Mouse (Mus musculus): ENCODE measurements around the gene Nod2.

The Nod2 gene

DNA sequence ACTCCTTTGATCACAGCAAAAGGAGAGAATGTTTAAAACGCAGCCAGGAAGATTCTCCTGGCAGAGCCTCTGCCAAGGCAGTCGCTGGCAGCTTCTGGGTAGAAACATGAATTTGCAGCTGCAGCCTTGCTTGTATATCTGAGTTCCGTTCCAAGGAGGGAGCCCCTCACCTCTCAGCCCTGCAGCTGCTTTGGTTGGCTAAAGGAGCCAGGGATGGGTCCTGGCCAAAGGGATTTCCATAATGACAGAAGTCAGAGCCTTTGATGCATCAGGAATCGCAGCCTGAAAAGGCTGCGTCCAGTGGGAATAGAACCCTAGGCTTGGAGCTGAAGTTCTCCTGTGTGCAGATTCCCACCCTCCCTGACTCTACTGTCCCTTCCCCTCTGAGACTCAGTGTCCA, 32.1 kb upstream of the Nod2 start:
- TF ChIP-seq NANOG (IDR thresholded peaks at IDR 0.05; ENCODE audit: borderline replicate concordance, low read length) (no peak), CTCF (conservative IDR thresholded peaks at IDR 0.05; ENCODE audit: low read length) (no peak), POU5F1 (IDR thresholded peaks at IDR 0.05; ENCODE audit: borderline replicate concordance, low read length) (no peak)
- no peaks in the 10 kb centered on the region for H3K9me3 ChIP-seq (ENCODE audit: low read length)
- no peaks in the 10 kb centered on the region for H3K36me3 ChIP-seq (ENCODE audit: insufficient read depth, low read length)
- no peaks in the 10 kb centered on the region; the same call in 1 of the 2 replicates for H3K4me1 ChIP-seq (replicated peaks; ENCODE audit: low read depth, low read length)
- H3K4me3 ChIP-seq (replicated peaks; ENCODE audit: low read length), result no peak overlapping the region
- peaks cover 31% of the 10 kb centered on the region for H3K27me3 ChIP-seq (ENCODE audit: insufficient read depth, low read length)

DNA sequence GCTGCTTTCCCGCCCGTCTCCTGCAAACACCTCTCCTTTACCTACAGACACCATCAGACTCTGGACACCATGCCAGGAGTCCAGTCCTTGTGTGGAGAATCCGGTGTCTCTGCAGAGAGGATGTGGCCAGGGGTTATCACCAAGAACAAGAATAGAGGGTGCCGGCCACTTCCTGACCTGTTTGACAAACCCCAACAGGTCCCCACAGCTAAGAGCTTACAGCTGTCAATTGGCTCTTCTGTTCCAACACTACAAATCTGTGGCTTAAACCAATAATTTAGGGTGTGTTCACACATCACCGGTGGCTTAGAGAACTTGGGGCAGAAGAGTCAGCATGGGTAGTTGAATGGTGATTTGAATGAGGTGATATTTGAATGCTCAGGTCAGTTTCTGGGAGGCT, 28.5 kb upstream of the Nod2 start:
- TF ChIP-seq POU5F1 (IDR thresholded peaks at IDR 0.05; ENCODE audit: borderline replicate concordance, low read length) (no peak), CTCF (conservative IDR thresholded peaks at IDR 0.05; ENCODE audit: low read length) (no peak), NANOG (IDR thresholded peaks at IDR 0.05; ENCODE audit: borderline replicate concordance, low read length) (no peak)
- H3K9me3 ChIP-seq (ENCODE audit: low read length), result no peaks in the 10 kb centered on the region
- H3K4me1 ChIP-seq (replicated peaks; ENCODE audit: low read depth, low read length), result no peaks in the 10 kb centered on the region
- H3K36me3 ChIP-seq (ENCODE audit: insufficient read depth, low read length), result no peaks in the 10 kb centered on the region
- H3K27me3 ChIP-seq (ENCODE audit: insufficient read depth, low read length), result peaks cover 33% of the 10 kb centered on the region
- no peak overlapping the region for H3K4me3 ChIP-seq (replicated peaks; ENCODE audit: low read length)

DNA sequence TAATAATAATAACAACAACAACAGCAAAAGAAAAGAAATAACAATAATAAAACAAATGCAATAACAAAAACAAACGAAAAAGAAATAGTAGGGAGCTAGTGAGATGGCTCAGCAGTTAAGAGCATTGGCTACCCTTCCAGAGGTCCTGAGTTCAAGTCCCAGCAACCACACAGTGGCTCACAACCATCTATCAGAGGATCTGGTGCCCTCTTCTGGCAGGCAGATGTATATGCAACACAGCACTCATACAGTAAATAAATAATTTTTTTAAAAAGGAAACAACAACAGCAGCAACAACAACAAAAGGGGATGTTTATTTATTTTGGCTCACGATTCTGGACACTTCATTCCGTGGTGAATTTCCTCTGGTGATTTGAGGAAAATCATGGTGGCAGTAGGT, 27.6 kb upstream of the Nod2 start:
- Histone ChIP-seq H3K9me3 (ENCODE audit: low read length) (no peaks in the 10 kb centered on the region), H3K27me3 (ENCODE audit: insufficient read depth, low read length) (peaks cover 37% of the 10 kb centered on the region), H3K4me3 (replicated peaks; ENCODE audit: low read length) (no peak overlapping the region), H3K36me3 (ENCODE audit: insufficient read depth, low read length) (no peaks in the 10 kb centered on the region), H3K4me1 (replicated peaks; ENCODE audit: low read depth, low read length) (no peaks in the 10 kb centered on the region)
- no peak for TF ChIP-seq NANOG (IDR thresholded peaks at IDR 0.05; ENCODE audit: borderline replicate concordance, low read length)
- peak; percentile 49 for TF ChIP-seq CTCF (conservative IDR thresholded peaks at IDR 0.05; ENCODE audit: low read length)

DNA sequence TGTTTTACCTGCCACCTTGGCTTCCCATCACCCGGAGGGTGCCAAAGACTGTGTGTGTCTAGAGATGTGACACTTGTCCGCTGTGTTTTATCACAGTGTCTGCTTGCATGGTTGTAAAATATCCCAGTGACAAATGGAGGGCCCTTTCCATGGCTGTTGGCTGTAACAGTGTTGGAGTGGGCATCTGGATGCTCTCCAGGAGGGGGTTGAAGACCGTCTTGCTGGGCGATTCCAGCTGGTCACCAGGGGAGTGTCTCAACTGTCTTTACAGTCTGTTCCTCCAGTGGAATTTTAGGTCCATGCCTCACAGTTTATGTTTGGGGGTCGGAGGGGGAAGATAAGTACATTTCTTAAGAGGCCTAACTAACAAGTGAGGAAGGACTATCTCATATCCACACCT, 26.2 kb upstream of the Nod2 start:
- H3K4me1 ChIP-seq (replicated peaks; ENCODE audit: low read depth, low read length), result no peaks in the 10 kb centered on the region
- no peak overlapping the region for H3K4me3 ChIP-seq (replicated peaks; ENCODE audit: low read length)

DNA sequence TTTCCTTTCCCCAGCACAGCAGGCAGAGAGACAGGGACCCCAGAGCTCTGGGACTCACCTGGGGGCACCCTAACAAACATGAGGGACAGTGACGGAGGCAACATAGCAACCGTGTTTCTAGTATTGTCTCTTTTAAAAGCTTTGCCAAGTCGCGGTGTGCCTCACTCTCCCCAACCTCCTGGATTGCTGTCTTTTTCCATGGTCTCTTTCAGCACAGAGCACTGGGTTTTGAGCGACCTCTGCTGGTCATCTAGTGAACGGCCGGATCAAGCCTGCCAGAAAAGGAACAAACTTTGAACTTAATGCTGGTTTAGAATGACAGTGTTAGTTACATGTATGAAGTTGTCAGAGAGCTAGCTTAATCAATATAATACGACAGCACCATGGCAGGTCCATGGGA, 25.7 kb upstream of the Nod2 start:
- no peaks in the 10 kb centered on the region for H3K4me1 ChIP-seq (replicated peaks; ENCODE audit: low read depth, low read length)
- H3K36me3 ChIP-seq (ENCODE audit: insufficient read depth, low read length), result no peaks in the 10 kb centered on the region
- H3K27me3 ChIP-seq (ENCODE audit: insufficient read depth, low read length), result peaks cover 50% of the 10 kb centered on the region
- TF ChIP-seq CTCF (conservative IDR thresholded peaks at IDR 0.05; ENCODE audit: low read length) (peak; percentile 39), NANOG (IDR thresholded peaks at IDR 0.05; ENCODE audit: borderline replicate concordance, low read length) (no peak)
- H3K9me3 ChIP-seq (ENCODE audit: low read length), result peaks cover 5% of the 10 kb centered on the region; the same call in 1 of the 2 replicates
- no peak overlapping the region for H3K4me3 ChIP-seq (replicated peaks; ENCODE audit: low read length)

More for the DNA sequence above, 26.2 kb upstream of the Nod2 start:
- peaks cover 45% of the 10 kb centered on the region for H3K27me3 ChIP-seq (ENCODE audit: insufficient read depth, low read length)
- no peaks in the 10 kb centered on the region for H3K36me3 ChIP-seq (ENCODE audit: insufficient read depth, low read length)
- TF ChIP-seq CTCF (conservative IDR thresholded peaks at IDR 0.05; ENCODE audit: low read length), result no peak
- TF ChIP-seq NANOG (IDR thresholded peaks at IDR 0.05; ENCODE audit: borderline replicate concordance, low read length), result no peak
- TF ChIP-seq POU5F1 (IDR thresholded peaks at IDR 0.05; ENCODE audit: borderline replicate concordance, low read length), result no peak
- 0 out of 2 replicates have a peak, but pooled peaks cover 4% of the 10 kb centered on the region for H3K9me3 ChIP-seq (ENCODE audit: low read length)

DNA sequence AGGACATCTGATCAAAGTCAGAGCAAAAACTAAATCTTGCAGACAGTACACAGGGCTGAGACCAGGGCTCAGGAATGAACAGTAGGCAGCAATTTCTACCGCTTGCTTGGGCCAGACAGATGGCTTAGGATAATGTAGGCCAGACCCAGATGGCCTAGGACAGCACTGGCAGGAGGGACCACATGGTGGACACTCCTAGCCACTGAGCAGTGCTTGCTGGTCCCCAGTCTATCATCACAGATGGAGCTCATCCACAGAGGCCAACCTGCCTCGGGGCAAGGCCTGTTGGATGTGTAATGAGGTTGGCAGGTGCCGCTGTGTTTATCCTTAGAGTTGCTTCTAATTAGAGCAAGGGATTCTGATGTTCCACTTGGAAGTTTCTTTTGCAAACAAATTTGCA, 23.8 kb upstream of the Nod2 start:
- Histone ChIP-seq H3K9me3 (ENCODE audit: low read length) (peaks cover 11% of the 10 kb centered on the region; the same call in 1 of the 2 replicates), H3K4me1 (replicated peaks; ENCODE audit: low read depth, low read length) (peaks cover 4% of the 10 kb centered on the region; the same call in 1 of the 2 replicates), H3K36me3 (ENCODE audit: insufficient read depth, low read length) (no peaks in the 10 kb centered on the region), H3K27me3 (ENCODE audit: insufficient read depth, low read length) (peaks cover 54% of the 10 kb centered on the region), H3K4me3 (replicated peaks; ENCODE audit: low read length) (no peak overlapping the region)
- no peak for TF ChIP-seq CTCF (conservative IDR thresholded peaks at IDR 0.05; ENCODE audit: low read length)
- no peak for TF ChIP-seq NANOG (IDR thresholded peaks at IDR 0.05; ENCODE audit: borderline replicate concordance, low read length)
- no peak for TF ChIP-seq POU5F1 (IDR thresholded peaks at IDR 0.05; ENCODE audit: borderline replicate concordance, low read length)

DNA sequence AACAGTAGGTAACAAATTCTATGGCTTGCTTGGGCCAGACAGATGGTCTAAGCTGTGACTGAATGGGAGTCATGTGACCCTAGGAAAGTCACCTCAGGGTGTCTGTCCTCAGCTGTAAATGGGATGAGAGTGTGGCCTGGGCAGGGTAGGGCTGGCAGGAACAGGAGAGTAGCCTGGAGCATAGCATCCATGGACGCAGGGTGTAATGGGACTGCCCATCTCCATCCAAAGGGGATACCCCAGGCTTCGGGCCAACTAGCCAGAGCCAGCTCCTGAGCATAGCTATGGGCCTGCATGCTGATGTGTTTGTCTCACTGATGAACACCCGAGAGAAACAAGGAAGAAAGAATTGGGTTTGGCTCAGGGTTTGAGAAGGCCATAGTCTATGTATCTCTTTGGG, 22.8 kb upstream of the Nod2 start:
- Histone ChIP-seq H3K27me3 (ENCODE audit: insufficient read depth, low read length) (peaks cover 59% of the 10 kb centered on the region), H3K4me1 (replicated peaks; ENCODE audit: low read depth, low read length) (peaks cover 8% of the 10 kb centered on the region; the same call in 1 of the 2 replicates), H3K36me3 (ENCODE audit: insufficient read depth, low read length) (no peaks in the 10 kb centered on the region), H3K9me3 (ENCODE audit: low read length) (peaks cover 11% of the 10 kb centered on the region; the same call in 1 of the 2 replicates), H3K4me3 (replicated peaks; ENCODE audit: low read length) (no peak overlapping the region)
- no peak for TF ChIP-seq NANOG (IDR thresholded peaks at IDR 0.05; ENCODE audit: borderline replicate concordance, low read length)
- no peak for TF ChIP-seq POU5F1 (IDR thresholded peaks at IDR 0.05; ENCODE audit: borderline replicate concordance, low read length)
- TF ChIP-seq CTCF (conservative IDR thresholded peaks at IDR 0.05; ENCODE audit: low read length), result no peak

DNA sequence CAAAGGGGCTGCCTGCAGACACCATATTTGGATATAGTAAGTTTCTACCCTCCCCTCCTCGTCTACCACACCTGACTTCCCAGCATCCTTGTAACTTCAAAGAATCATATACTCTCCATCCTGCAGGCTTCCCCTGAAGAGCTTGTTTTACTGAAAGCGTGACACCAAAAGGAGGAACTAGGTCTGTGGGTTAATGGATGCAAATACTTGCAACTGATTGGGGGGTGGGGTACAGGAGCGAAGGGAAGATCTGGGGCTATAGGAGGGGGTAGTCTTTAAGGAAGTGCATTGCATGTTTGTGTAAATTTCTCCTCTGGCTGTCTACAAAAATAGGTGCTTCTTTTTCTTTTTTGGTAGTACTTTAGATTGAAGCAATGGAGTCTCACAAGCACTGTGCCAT, 20.7 kb upstream of the Nod2 start:
- no peaks in the 10 kb centered on the region for H3K36me3 ChIP-seq (ENCODE audit: insufficient read depth, low read length)
- TF ChIP-seq NANOG (IDR thresholded peaks at IDR 0.05; ENCODE audit: borderline replicate concordance, low read length), result no peak
- TF ChIP-seq CTCF (conservative IDR thresholded peaks at IDR 0.05; ENCODE audit: low read length), result no peak
- no peak for TF ChIP-seq POU5F1 (IDR thresholded peaks at IDR 0.05; ENCODE audit: borderline replicate concordance, low read length)
- H3K4me1 ChIP-seq (replicated peaks; ENCODE audit: low read depth, low read length), result peaks cover 11% of the 10 kb centered on the region; the same call in 1 of the 2 replicates
- peaks cover 11% of the 10 kb centered on the region; the same call in 1 of the 2 replicates for H3K9me3 ChIP-seq (ENCODE audit: low read length)
- H3K27me3 ChIP-seq (ENCODE audit: insufficient read depth, low read length), result peaks cover 56% of the 10 kb centered on the region
- peak overlapping the region; percentile 81 for H3K4me3 ChIP-seq (replicated peaks; ENCODE audit: low read length)

DNA sequence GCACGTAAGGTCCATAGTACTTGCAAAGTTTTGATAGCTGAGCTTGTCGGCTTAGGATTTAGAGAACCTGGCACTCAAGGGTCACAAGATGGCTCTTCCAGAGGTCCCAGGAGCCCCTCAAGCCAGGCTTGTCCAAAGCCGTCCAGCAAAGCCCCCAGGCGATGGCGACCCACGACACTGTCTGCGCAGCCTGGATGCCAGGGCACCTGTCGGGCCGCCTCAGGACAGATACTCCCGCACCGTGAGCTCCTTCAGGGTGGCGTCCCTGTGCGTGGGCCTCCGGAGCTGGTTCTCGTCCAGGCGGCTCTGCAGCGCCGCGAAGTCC, 20.2 kb upstream of the Nod2 start:
- H3K36me3 ChIP-seq (ENCODE audit: insufficient read depth, low read length), result no peaks in the 10 kb centered on the region
- H3K9me3 ChIP-seq (ENCODE audit: low read length), result peaks cover 11% of the 10 kb centered on the region; the same call in 1 of the 2 replicates
- H3K4me3 ChIP-seq (replicated peaks; ENCODE audit: low read length), result peak overlapping the region; percentile 81
- H3K4me1 ChIP-seq (replicated peaks; ENCODE audit: low read depth, low read length), result peaks cover 14% of the 10 kb centered on the region; the same call in 1 of the 2 replicates
- TF ChIP-seq POU5F1 (IDR thresholded peaks at IDR 0.05; ENCODE audit: borderline replicate concordance, low read length) (no peak), NANOG (IDR thresholded peaks at IDR 0.05; ENCODE audit: borderline replicate concordance, low read length) (no peak), CTCF (conservative IDR thresholded peaks at IDR 0.05; ENCODE audit: low read length) (no peak)
- H3K27me3 ChIP-seq (ENCODE audit: insufficient read depth, low read length), result peaks cover 56% of the 10 kb centered on the region

Data from E14TG2a.4 (cell line).